Mouse (Mus musculus) neural tube, embryonic 11.5 days (tissue): ENCODE data around the gene Dnajc4. TPM values are rescaled to one million over a fixed set of nuclear protein-coding genes. Genes with fewer than 3 reads are reported as not detected.

ENCODE experiments used
- ATAC-seq: fragments of 200-750 bp; cut with Nextera tagmentation; 2 replicates; pipeline ENCODE4 v1.8.0; 2017; ENCODE audit warnings: moderate number of reproducible peaks, mild to moderate bottlenecking, moderate TSS enrichment, moderate library complexity; ENCODE audit not compliant: insufficient read depth, low FRiP score, low TSS enrichment
- DNase-seq: peaks from one replicate; pipeline ENCODE4 v3.0.0-alpha.2; 2015; ENCODE audit warnings: low spot score
- H3K27ac ChIP-seq: fragments of 300-500 bp; sonication (generic); 2 replicates; pipeline ENCODE4 v1.5.1; 2014; ENCODE audit warnings: low read depth, mild to moderate bottlenecking, low read length
- H3K27me3 ChIP-seq: fragments of 300-500 bp; sonication (generic); 2 replicates; pipeline ENCODE4 v1.6.1; 2014; ENCODE audit warnings: mild to moderate bottlenecking, low read length, mixed read lengths; ENCODE audit not compliant: control insufficient read depth, insufficient read depth
- H3K36me3 ChIP-seq: fragments of 300-500 bp; sonication (generic); 2 replicates; pipeline ENCODE4 v1.6.1; 2014; ENCODE audit warnings: mild to moderate bottlenecking, low read length, moderate library complexity, mixed read lengths; ENCODE audit not compliant: control insufficient read depth, insufficient read depth
- H3K4me1 ChIP-seq: fragments of 300-500 bp; sonication (generic); 2 replicates; pipeline ENCODE4 v1.6.1; 2014; ENCODE audit warnings: low read length, mixed read lengths; ENCODE audit not compliant: control insufficient read depth, insufficient read depth
- H3K4me2 ChIP-seq: fragments of 300-500 bp; sonication (generic); 2 replicates; pipeline ENCODE4 v1.6.1; 2014; ENCODE audit warnings: low read depth, mild to moderate bottlenecking, moderate library complexity
- H3K4me3 ChIP-seq: fragments of 300-500 bp; sonication (generic); 2 replicates; pipeline ENCODE4 v1.5.1; 2014; ENCODE audit warnings: low read depth, low read length
- H3K9ac ChIP-seq: fragments of 300-500 bp; sonication (generic); 2 replicates; pipeline ENCODE4 v1.6.1; 2014; ENCODE audit warnings: mild to moderate bottlenecking, low read length
- H3K9me3 ChIP-seq: fragments of 300-500 bp; sonication (generic); 2 replicates; pipeline ENCODE4 v1.6.1; 2016; ENCODE audit warnings: low read length; ENCODE audit not compliant: control insufficient read depth
- WGBS: fragments of 180-500 bp; shearing (Covaris S2); extraction: QIAGEN DNeasy Blood & Tissue Kit; methylation state at CpG from one replicate; pipeline ENCODE4 v1.1.7; 2014; 5-methylcytosine and 5-hydroxymethylcytosine counted together
- polyA plus RNA-seq: library from polyadenylated mRNA; unstranded; fragments of >200 nt; fragmentation: Nextera tagmentation; extraction: Ambion mirVana; gene quantifications from 2 replicates; pipeline ENCODE4 v1.2.1, GENCODE M21; 2014

The Dnajc4 gene
- polyA plus RNA-seq, 1 experiment from 2014 or later, result 17.3 TPM

DNA sequence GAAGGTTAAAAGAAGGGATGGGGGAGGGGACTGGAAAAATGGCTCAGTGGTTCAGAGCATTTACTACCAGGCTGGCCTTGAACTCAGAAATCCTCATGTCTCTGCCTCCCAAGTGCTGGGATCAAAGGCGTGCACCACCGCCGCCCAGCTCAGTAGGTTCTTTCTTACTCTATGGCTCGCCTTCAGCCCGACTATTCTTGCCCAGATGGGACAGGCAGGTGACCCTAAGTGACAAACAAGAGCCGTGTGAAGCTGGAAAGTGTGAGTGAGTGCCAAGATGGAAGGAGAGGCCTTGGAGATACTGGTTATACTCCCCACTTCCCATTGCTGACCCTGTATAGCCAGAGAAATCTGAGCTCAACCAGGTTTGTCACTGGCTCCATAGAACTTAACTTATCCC, 48.7 kb downstream of the Dnajc4 start:
- Histone ChIP-seq H3K4me2 (no peak overlapping the region), H3K36me3 (no peaks in the 10 kb centered on the region), H3K27me3 (no peaks in the 10 kb centered on the region), H3K4me3 (no peak overlapping the region), H3K27ac (no peak overlapping the region), H3K9me3 (no peaks in the 10 kb centered on the region), H3K9ac (no peak overlapping the region), H3K4me1 (peaks cover 15% of the 10 kb centered on the region)
- ATAC-seq (no peak), DNase-seq (no peak)
- WGBS, result 93% methylated on average over 6 of the region's 6 CpGs

- peak overlapping the region; percentile 49 for H3K4me3 ChIP-seq
- 29% methylated on average over 5 of the region's 5 CpGs for WGBS
- ATAC-seq, result no peak
Measured at GRCm38 (mm10) chr19:6942764-6943163, 49.6 kb downstream of the Dnajc4 start.

GRCm38 (mm10) chr19:6942249-6942691, 50.1 kb downstream of the Dnajc4 start, which contains the start of gene Gpr137:
TSS of gene Gpr137 (minus strand) at chr19:6942480.
- under 1% methylated on average over 27 of the region's 27 CpGs for WGBS
- Histone ChIP-seq H3K36me3 (peaks cover 2% of the 10 kb centered on the region; the same call in 1 of the 2 replicates), H3K4me1 (peaks cover 15% of the 10 kb centered on the region), H3K27me3 (no peaks in the 10 kb centered on the region), H3K27ac (peak within 1 kb of the TSS; percentile 78), H3K4me2 (peak within 1 kb of the TSS; percentile 100), H3K4me3 (peak within 1 kb of the TSS; percentile 49), H3K9me3 (no peaks in the 10 kb centered on the region), H3K9ac (peak within 1 kb of the TSS; percentile 52)
- ATAC-seq (peak; percentile 84), DNase-seq (peak; percentile 90)

More at GRCm38 (mm10) chr19:6942764-6943163, 49.6 kb downstream of the Dnajc4 start:
- no peaks in the 10 kb centered on the region for H3K9me3 ChIP-seq
- peaks cover 15% of the 10 kb centered on the region for H3K4me1 ChIP-seq
- 0 out of 2 replicates have a peak overlapping the region, but pooled peaks have one; percentile 78 for H3K27ac ChIP-seq
- no peaks in the 10 kb centered on the region for H3K27me3 ChIP-seq
- peak overlapping the region; percentile 52 for H3K9ac ChIP-seq
- H3K4me2 ChIP-seq, result peak overlapping the region; percentile 100
- H3K36me3 ChIP-seq, result peaks cover 2% of the 10 kb centered on the region; the same call in 1 of the 2 replicates
- no peak for DNase-seq

GRCm38 (mm10) chr19:6941372-6942248, 50.8 kb downstream of the Dnajc4 start, which contains the start of gene Bad:
TSS of gene Bad (plus strand) at chr19:6941861.
- ATAC-seq (peak; percentile 82), DNase-seq (peak; percentile 97)
- H3K9me3 ChIP-seq, result no peaks in the 10 kb centered on the region
- peaks cover 2% of the 10 kb centered on the region; the same call in 1 of the 2 replicates for H3K36me3 ChIP-seq
- peak within 1 kb of the TSS; percentile 49 for H3K4me3 ChIP-seq
- H3K4me1 ChIP-seq, result peaks cover 15% of the 10 kb centered on the region
- peak within 1 kb of the TSS; percentile 100 for H3K4me2 ChIP-seq
- no peaks in the 10 kb centered on the region for H3K27me3 ChIP-seq
- under 1% methylated on average over 83 of the region's 83 CpGs for WGBS
- H3K27ac ChIP-seq, result peak within 1 kb of the TSS; percentile 78
- H3K9ac ChIP-seq, result peak within 1 kb of the TSS; percentile 52

GRCm38 (mm10) chr19:6940396-6941351, 51.7 kb downstream of the Dnajc4 start:
- WGBS, result 26% methylated on average over 29 of the region's 29 CpGs
- H3K27ac ChIP-seq, result peak overlapping the region; percentile 78; the same call in 1 of the 2 replicates

DNA sequence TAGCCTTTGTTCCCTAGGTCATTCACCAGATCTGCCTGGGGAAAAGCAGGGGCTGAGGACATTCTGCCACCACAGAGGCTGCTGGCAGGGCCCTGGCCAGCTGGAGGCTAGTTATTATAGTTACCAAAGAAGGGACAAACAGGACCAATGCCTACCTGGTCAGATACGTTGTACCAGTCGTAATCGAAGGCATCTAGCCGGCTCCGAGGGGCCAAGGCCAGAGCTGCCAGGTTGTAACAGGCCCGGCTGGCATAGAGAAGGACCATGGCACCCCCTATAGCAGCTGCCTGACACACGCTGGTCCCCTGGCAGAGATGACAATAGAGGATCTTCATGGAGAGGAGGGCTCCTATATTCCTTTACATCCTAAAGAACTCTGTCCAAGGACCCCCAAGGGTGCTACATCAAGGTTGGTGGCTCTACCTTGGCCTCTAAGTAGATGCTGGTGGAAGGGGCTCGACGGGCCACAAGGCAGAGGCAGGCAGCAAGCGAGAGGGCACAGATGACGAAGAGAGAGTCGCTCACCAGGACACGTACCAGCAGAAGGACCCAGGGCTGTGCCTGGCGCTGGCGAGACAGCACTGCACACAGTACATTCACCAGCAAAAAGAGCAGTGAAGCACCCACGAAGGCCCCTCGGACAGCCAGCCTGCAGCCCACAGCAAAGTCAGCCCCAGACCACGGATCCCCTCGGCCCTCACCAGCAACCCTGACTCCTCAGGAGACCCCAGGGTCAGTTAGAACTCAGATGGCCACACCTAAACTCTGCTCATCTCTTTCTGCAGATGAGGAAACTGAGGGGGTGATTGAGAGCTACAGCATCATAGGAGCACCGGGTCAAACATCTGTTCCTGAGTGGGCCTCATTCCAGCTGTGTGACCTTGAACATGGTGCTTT, 53.0 kb downstream of the Dnajc4 start:
- no peak overlapping the region for H3K9ac ChIP-seq
- 0 out of 2 replicates have a peak overlapping the region, but pooled peaks have one; percentile 9 for H3K4me2 ChIP-seq
- peaks cover 2% of the 10 kb centered on the region; the same call in 1 of the 2 replicates for H3K36me3 ChIP-seq
- H3K9me3 ChIP-seq, result no peaks in the 10 kb centered on the region
- peaks cover 15% of the 10 kb centered on the region for H3K4me1 ChIP-seq
- 93% methylated on average over 20 of the region's 20 CpGs for WGBS
- DNase-seq (no peak), ATAC-seq (no peak)
- no peak overlapping the region for H3K4me3 ChIP-seq
- peaks cover 21% of the 10 kb centered on the region for H3K27me3 ChIP-seq
- no peak overlapping the region for H3K27ac ChIP-seq

More at GRCm38 (mm10) chr19:6940396-6941351, 51.7 kb downstream of the Dnajc4 start:
- H3K4me2 ChIP-seq, result peak overlapping the region; percentile 100
- H3K4me1 ChIP-seq, result peaks cover 15% of the 10 kb centered on the region
- ATAC-seq, result peak; percentile 15; the same call in 1 of the 2 replicates
- DNase-seq, result no peak
- H3K27me3 ChIP-seq, result peaks cover 8% of the 10 kb centered on the region
- no peaks in the 10 kb centered on the region for H3K9me3 ChIP-seq
- H3K4me3 ChIP-seq, result peak overlapping the region; percentile 49
- peaks cover 2% of the 10 kb centered on the region; the same call in 1 of the 2 replicates for H3K36me3 ChIP-seq
- H3K9ac ChIP-seq, result peak overlapping the region; percentile 52
